Mouse (Mus musculus): ENCODE measurements around the gene Pmel.

Gene Pmel

DNA sequence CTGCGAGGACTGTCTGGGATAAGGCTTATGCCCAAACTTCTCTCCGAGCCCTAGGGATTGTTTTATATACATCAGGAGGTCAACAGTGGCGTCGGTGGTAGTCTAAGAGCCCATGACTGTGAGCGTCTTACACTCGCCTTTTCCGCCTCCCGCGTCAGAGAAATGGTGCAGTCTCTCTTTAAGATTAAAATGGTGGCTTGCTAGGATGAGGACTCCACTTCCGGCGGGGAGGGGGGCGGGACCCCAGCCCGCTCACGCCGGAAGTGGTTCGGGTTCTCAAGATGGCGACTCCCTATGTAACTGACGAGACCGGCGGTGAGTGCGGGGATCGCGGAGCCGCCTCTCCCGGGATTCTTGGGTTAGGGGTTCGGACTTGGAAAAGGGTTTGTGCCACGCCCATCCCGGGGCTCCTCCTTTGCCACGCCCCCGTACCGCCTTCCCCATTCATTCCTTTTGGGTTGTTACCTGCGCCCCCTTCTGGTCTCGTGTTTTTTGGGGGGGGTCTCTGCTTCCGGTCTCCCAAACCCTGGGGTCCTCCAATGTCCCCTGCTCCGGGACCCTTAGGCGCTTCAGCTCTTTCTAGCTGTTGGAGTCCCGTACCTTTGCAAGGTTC lies 44.4 kb downstream of the Pmel start:
- peak; percentile 78 for DNase-seq (ENCODE audit: low read depth, low spot score)
